ENCODE assay signal across 8 mouse cellular contexts in genomic region chr7:132806926-132807857, GRCm38 (mm10). TPM values are rescaled to one million over a fixed set of nuclear protein-coding genes. Genes with fewer than 3 reads are reported as not detected.
DNase-seq lines count a peak whose midpoint lies in the region; ATAC-seq and TF ChIP-seq lines count a peak whose summit lies in the region.

No protein-coding gene starts in this region.

- WGBS in forebrain, embryonic 13.5 days, result 44% methylated on average over 13 of the region's 13 CpGs
- 56% methylated on average over 13 of the region's 13 CpGs for WGBS in kidney, adult 2 months
- WGBS in lung, embryonic 15.5 days, result 60% methylated on average over 13 of the region's 13 CpGs

- ATAC-seq in forebrain, embryonic 13.5 days, result no peak
- ATAC-seq in lung, embryonic 15.5 days (ENCODE audit: borderline replicate concordance, extremely low read depth, low FRiP score, low TSS enrichment), result no peak

- H3K9me3 ChIP-seq in forebrain, embryonic 13.5 days (replicated peaks), result no peaks in the 10 kb centered on the region
- no peaks in the 10 kb centered on the region for H3K9me3 ChIP-seq in lung, embryonic 15.5 days

- peak overlapping the region; percentile 43 for H3K4me3 ChIP-seq in gastrocnemius, adult 2 months
- no peak overlapping the region for H3K4me3 ChIP-seq in forebrain, embryonic 13.5 days
- H3K4me3 ChIP-seq in kidney, adult 2 months (ENCODE audit: insufficient read depth, low read depth, low read length), result no peak overlapping the region
- H3K4me3 ChIP-seq in lung, embryonic 15.5 days, result no peak overlapping the region

- peak; percentile 75 for DNase-seq in gastrocnemius, adult 2 months
- no peak for DNase-seq in gastrocnemius, postnatal 25 days
- peak; percentile 98 for DNase-seq in brain, adult 2 months (ENCODE audit: low read depth, low spot score)
- peak; percentile 88 for DNase-seq in kidney, adult 2 months
- DNase-seq in adipocyte (ENCODE audit: low spot score), result no peak
- DNase-seq in adrenal gland, postnatal 10 days, result no peak

- peaks cover 90% of the 10 kb centered on the region for H3K4me1 ChIP-seq in forebrain, embryonic 13.5 days
- peaks cover 59% of the 10 kb centered on the region for H3K4me1 ChIP-seq in kidney, adult 2 months (ENCODE audit: control insufficient read depth, insufficient read depth, low read length)
- H3K4me1 ChIP-seq in lung, embryonic 15.5 days, result peaks cover 86% of the 10 kb centered on the region

- TF ChIP-seq POLR2A in kidney, adult 2 months (IDR thresholded peaks at IDR 0.05; ENCODE audit: low read depth, low read length), result no peak

- intact Hi-C loops in gastrocnemius, adult 2 months (cut with DNase I), result loop anchor here (5.0 kb wide), 1 partner anchor 40 kb away; no protein-coding TSS in a partner anchor

- no peak for TF ChIP-seq CTCF in gastrocnemius, adult 2 months (IDR thresholded peaks at IDR 0.05)
- no peak for TF ChIP-seq CTCF in kidney, adult 2 months (conservative IDR thresholded peaks at IDR 0.05; ENCODE audit: insufficient read depth, insufficient read length, low read depth, low read length)

- 0 out of 2 replicates have a peak, but pooled peaks cover 1% of the 10 kb centered on the region for H3K36me3 ChIP-seq in forebrain, embryonic 13.5 days (ENCODE audit: poor library complexity, severe bottlenecking)
- H3K36me3 ChIP-seq in kidney, adult 2 months (ENCODE audit: control insufficient read depth, insufficient read depth, low read length), result no peaks in the 10 kb centered on the region
- no peaks in the 10 kb centered on the region for H3K36me3 ChIP-seq in lung, embryonic 15.5 days

- H3K27ac ChIP-seq in gastrocnemius, adult 2 months, result peak overlapping the region; percentile 98
- peak overlapping the region; percentile 92 for H3K27ac ChIP-seq in forebrain, embryonic 13.5 days
- H3K27ac ChIP-seq in kidney, adult 2 months (ENCODE audit: insufficient read depth, low read depth, low read length), result peak overlapping the region; percentile 79
- peak overlapping the region; percentile 76 for H3K27ac ChIP-seq in lung, embryonic 15.5 days

- H3K27me3 ChIP-seq in forebrain, embryonic 13.5 days, result no peaks in the 10 kb centered on the region
- H3K27me3 ChIP-seq in kidney, adult 2 months (replicated peaks; ENCODE audit: control insufficient read depth, insufficient read depth, low read length), result no peaks in the 10 kb centered on the region
- H3K27me3 ChIP-seq in lung, embryonic 15.5 days, result no peaks in the 10 kb centered on the region

- H3K9ac ChIP-seq in forebrain, embryonic 13.5 days, result peak overlapping the region; percentile 6
- no peak overlapping the region for H3K9ac ChIP-seq in lung, embryonic 15.5 days

- peak overlapping the region; percentile 33; the same call in 1 of the 2 replicates for H3K4me2 ChIP-seq in forebrain, embryonic 13.5 days
- no peak overlapping the region for H3K4me2 ChIP-seq in lung, embryonic 15.5 days

RNA-seq across cellular contexts. Expression of gene Fam53b, which starts 6.5 kb away (rescaled TPM):
- 10 to 100 TPM; 15.3 to 27.4 TPM for total RNA-seq in gastrocnemius, adult 2 months (2021)
- total RNA-seq in gastrocnemius, postnatal 25 days (2021), result 10 to 100 TPM; 17.0 to 19.0 TPM
- 31.1 and 33.9 TPM in 2 replicates for polyA plus RNA-seq in forebrain, embryonic 13.5 days (2015; fragmentation: Nextera tagmentation; extraction: Ambion mirVana)
- polyA plus RNA-seq in kidney, adult 2 months (2012; rRNA removed), result 29.3 and 31.1 TPM in 2 replicates
- polyA plus RNA-seq in lung, embryonic 15.5 days (2015; fragmentation: Nextera tagmentation; extraction: Ambion mirVana), result 25.9 and 33.8 TPM in 2 replicates
- total RNA-seq in adrenal gland, postnatal 10 days (2021), result 10 to 100 TPM; 58.4 to 75.1 TPM

RNA-seq across cellular contexts. Expression of gene Eef1akmt2, which starts 45.3 kb away (rescaled TPM):
- 1 to 10 TPM; 5.9 to 6.2 TPM for total RNA-seq in gastrocnemius, adult 2 months (2021)
- 1 to 10 TPM; 5.5 to 8.3 TPM for total RNA-seq in gastrocnemius, postnatal 25 days (2021)
- 105 and 115 TPM in 2 replicates for polyA plus RNA-seq in forebrain, embryonic 13.5 days (2015; fragmentation: Nextera tagmentation; extraction: Ambion mirVana)
- 7.7 and 13.0 TPM in 2 replicates for polyA plus RNA-seq in kidney, adult 2 months (2012; rRNA removed)
- 59.6 and 61.7 TPM in 2 replicates for polyA plus RNA-seq in lung, embryonic 15.5 days (2015; fragmentation: Nextera tagmentation; extraction: Ambion mirVana)
- 10 to 100 TPM; 20.9 to 27.4 TPM for total RNA-seq in adrenal gland, postnatal 10 days (2021)

RNA-seq across cellular contexts. Expression of gene Abraxas2, which starts 51.8 kb away (rescaled TPM):
- total RNA-seq in gastrocnemius, adult 2 months (2021), result 10 to 100 TPM; 24.0 to 24.1 TPM
- 10 to 100 TPM; 19.8 to 22.5 TPM for total RNA-seq in gastrocnemius, postnatal 25 days (2021)
- polyA plus RNA-seq in forebrain, embryonic 13.5 days (2015; fragmentation: Nextera tagmentation; extraction: Ambion mirVana), result 42.5 and 43.5 TPM in 2 replicates
- 15.7 and 17.9 TPM in 2 replicates for polyA plus RNA-seq in kidney, adult 2 months (2012; rRNA removed)
- 34.0 and 34.2 TPM in 2 replicates for polyA plus RNA-seq in lung, embryonic 15.5 days (2015; fragmentation: Nextera tagmentation; extraction: Ambion mirVana)
- 10 to 100 TPM; 31.3 to 33.3 TPM for total RNA-seq in adrenal gland, postnatal 10 days (2021)

Comparison
In these comparisons a context has a peak if more than half of its experiments do, and no peak if none do; other contexts are left out.
1. DNase-seq: peak in gastrocnemius, adult 2 months (single experiment), brain, adult 2 months (single experiment) and kidney, adult 2 months (single experiment); none in gastrocnemius, postnatal 25 days (single experiment), adipocyte (single experiment) and adrenal gland, postnatal 10 days (single experiment).
2. Peak in every context shown above with its lines, with median percentiles within 50 percentile points of each other: H3K27ac ChIP-seq.